Comparison of ENCODE assay signal across 11 mouse cellular contexts in genomic region chr1:58237527-58238299, GRCm38 (mm10). TPM values are rescaled to one million over a fixed set of nuclear protein-coding genes. Genes with fewer than 3 reads are reported as not detected.
DNase-seq lines count a peak whose midpoint lies in the region; ATAC-seq and TF ChIP-seq lines count a peak whose summit lies in the region.
"Had no signal": no experiment of that assay in that cellular context is flagged by ENCODE, and none has a peak within 500 bp of the region (broad histone marks: within the 10 kb centered on the region; RNA-seq: fewer than 3 reads in every experiment).

No protein-coding gene starts in this region.

- DNase-seq in heart, postnatal 0 days (ENCODE audit: low spot score), result peak; percentile 31
- no peak for DNase-seq in heart, postnatal 10 days
- DNase-seq in midbrain, postnatal 0 days (ENCODE audit: low spot score), result no peak
- DNase-seq in large intestine, adult 2 months (ENCODE audit: low read depth, low spot score), result peak; percentile 1
- DNase-seq in Muller cell, postnatal 12 days (ENCODE audit: inconsistent ontology term), result no peak
- no peak for DNase-seq in frontal cortex, adult 2 months (ENCODE audit: extremely low spot score in 1 of 2, low spot score in 1 of 2)
- DNase-seq: cerebellum, postnatal 14 days; thymus, postnatal 25 days had no signal

- no peaks in the 10 kb centered on the region for H3K27me3 ChIP-seq in heart, postnatal 0 days (ENCODE audit: control insufficient read depth, insufficient read depth, low read length)
- no peaks in the 10 kb centered on the region for H3K27me3 ChIP-seq in midbrain, postnatal 0 days (ENCODE audit: insufficient read depth, low read length)
- no peaks in the 10 kb centered on the region for H3K27me3 ChIP-seq in midbrain, embryonic 16.5 days (ENCODE audit: control insufficient read depth, insufficient read depth, low read depth, low read length)

- no peak for ATAC-seq in heart, postnatal 0 days (ENCODE audit: insufficient read depth, low read depth)
- ATAC-seq in midbrain, postnatal 0 days (ENCODE audit: low FRiP score), result 0 out of 2 replicates have a peak, but pooled peaks have one; percentile 7
- no peak for ATAC-seq in midbrain, embryonic 16.5 days

- intact Hi-C loops in heart, postnatal 10 days (cut with DNase I), result no loop called here

- H3K9ac ChIP-seq in heart, postnatal 0 days (replicated peaks; ENCODE audit: low read depth, low read length), result no peak overlapping the region
- H3K9ac ChIP-seq in midbrain, postnatal 0 days (replicated peaks; ENCODE audit: low read length, poor library complexity, severe bottlenecking), result no peak overlapping the region
- no peak overlapping the region for H3K9ac ChIP-seq in midbrain, embryonic 16.5 days (ENCODE audit: low read depth, low read length)

- H3K4me3 ChIP-seq in heart, postnatal 0 days (ENCODE audit: low read depth, low read length), result no peak overlapping the region
- no peak overlapping the region for H3K4me3 ChIP-seq in midbrain, postnatal 0 days (ENCODE audit: low read depth, low read length)
- H3K4me3 ChIP-seq in midbrain, embryonic 16.5 days (ENCODE audit: low read depth, low read length), result no peak overlapping the region

- TF ChIP-seq EP300 in heart, postnatal 0 days (IDR thresholded peaks at IDR 0.05; ENCODE audit: low read depth), result no peak

- no peak overlapping the region for H3K27ac ChIP-seq in heart, postnatal 0 days (ENCODE audit: low read depth)
- H3K27ac ChIP-seq in midbrain, postnatal 0 days (ENCODE audit: low read depth, low read length), result no peak overlapping the region
- no peak overlapping the region for H3K27ac ChIP-seq in midbrain, embryonic 16.5 days (ENCODE audit: low read length)

- TF ChIP-seq CTCF in heart, postnatal 0 days (IDR thresholded peaks at IDR 0.05; ENCODE audit: low read depth), result no peak
- TF ChIP-seq CTCF in midbrain, postnatal 0 days (IDR thresholded peaks at IDR 0.05), result no peak

- H3K4me1 ChIP-seq in heart, postnatal 0 days (ENCODE audit: control insufficient read depth, insufficient read depth), result no peaks in the 10 kb centered on the region
- H3K4me1 ChIP-seq in midbrain, postnatal 0 days (ENCODE audit: insufficient read depth, low read length), result no peaks in the 10 kb centered on the region
- no peaks in the 10 kb centered on the region for H3K4me1 ChIP-seq in midbrain, embryonic 16.5 days (ENCODE audit: control insufficient read depth, insufficient read depth, low read length)

- H3K36me3 ChIP-seq in heart, postnatal 0 days (replicated peaks; ENCODE audit: control insufficient read depth, insufficient read depth, low read length), result no peaks in the 10 kb centered on the region
- no peaks in the 10 kb centered on the region for H3K36me3 ChIP-seq in midbrain, postnatal 0 days (ENCODE audit: insufficient read depth, low read length)
- H3K36me3 ChIP-seq in midbrain, embryonic 16.5 days (ENCODE audit: control insufficient read depth, insufficient read depth, low read length), result no peaks in the 10 kb centered on the region

- H3K9me3 ChIP-seq in heart, postnatal 0 days (replicated peaks; ENCODE audit: control insufficient read depth, low read length), result no peaks in the 10 kb centered on the region
- H3K9me3 ChIP-seq in midbrain, postnatal 0 days (ENCODE audit: low read length), result no peaks in the 10 kb centered on the region
- no peaks in the 10 kb centered on the region for H3K9me3 ChIP-seq in midbrain, embryonic 16.5 days (replicated peaks; ENCODE audit: control insufficient read depth, low read length, poor library complexity, severe bottlenecking)

- H3K4me2 ChIP-seq in heart, postnatal 0 days (ENCODE audit: low read depth, low read length), result no peak overlapping the region
- H3K4me2 ChIP-seq in midbrain, postnatal 0 days (ENCODE audit: low read depth, low read length, poor library complexity, severe bottlenecking), result no peak overlapping the region
- no peak overlapping the region for H3K4me2 ChIP-seq in midbrain, embryonic 16.5 days (ENCODE audit: low read length)

- 70% methylated on average over 4 of the region's 4 CpGs for WGBS in heart, postnatal 0 days
- WGBS in midbrain, postnatal 0 days, result 78% methylated on average over 4 of the region's 4 CpGs
- 84% methylated on average over 4 of the region's 4 CpGs for WGBS in midbrain, embryonic 16.5 days
- WGBS in large intestine, adult 2 months, result 61% methylated on average over 4 of the region's 4 CpGs

RNA-seq across cellular contexts. Expression of gene Aox4, which starts 27.5 kb away (rescaled TPM):
- not detected in 2 replicates for total RNA-seq in heart, postnatal 0 days (2014; rRNA removed; ENCODE audit: low replicate concordance)
- polyA plus RNA-seq in heart, postnatal 0 days (2015; fragmentation: Nextera tagmentation; extraction: Ambion mirVana), result not detected in 2 replicates
- total RNA-seq in heart, postnatal 10 days (2021), result not detected
- total RNA-seq in midbrain, postnatal 0 days (2014; rRNA removed), result 0.05 and 0.71 TPM in 2 replicates
- 0.21 and 0.45 TPM in 2 replicates for polyA plus RNA-seq in midbrain, postnatal 0 days (2015; fragmentation: Nextera tagmentation; extraction: Ambion mirVana)
- 0.28 and 0.53 TPM in 2 replicates for polyA plus RNA-seq in midbrain, embryonic 16.5 days (2015; fragmentation: Nextera tagmentation; extraction: Ambion mirVana)
- polyA plus RNA-seq in large intestine, adult 2 months (2012; rRNA removed), result not detected in 2 replicates
- polyA plus RNA-seq in frontal cortex, adult 2 months (2012; rRNA removed), result 0.55 and 1.2 TPM in 2 replicates
- total RNA-seq: heart, postnatal 14 days; megakaryocyte, adult 5-6 weeks had no signal

RNA-seq across cellular contexts. Expression of gene Aox2, which starts 40.4 kb away (rescaled TPM):
- total RNA-seq in heart, postnatal 0 days (2014; rRNA removed; ENCODE audit: low replicate concordance), result 0.08 TPM in 1 of 2 replicates, not detected in the other
- polyA plus RNA-seq in heart, postnatal 0 days (2015; fragmentation: Nextera tagmentation; extraction: Ambion mirVana), result not detected in 2 replicates
- total RNA-seq in heart, postnatal 10 days (2021), result under 1 TPM; 0.05 TPM
- total RNA-seq in midbrain, postnatal 0 days (2014; rRNA removed), result 0.16 TPM in 1 of 2 replicates, not detected in the other
- polyA plus RNA-seq in midbrain, postnatal 0 days (2015; fragmentation: Nextera tagmentation; extraction: Ambion mirVana), result 0.05 TPM in 1 of 2 replicates, not detected in the other
- 0.03 and 0.05 TPM in 2 replicates for polyA plus RNA-seq in midbrain, embryonic 16.5 days (2015; fragmentation: Nextera tagmentation; extraction: Ambion mirVana)
- polyA plus RNA-seq in large intestine, adult 2 months (2012; rRNA removed), result 0.01 TPM in 2 replicates
- polyA plus RNA-seq in frontal cortex, adult 2 months (2012; rRNA removed), result 0.02 and 0.32 TPM in 2 replicates

Comparison
In these comparisons a context has a peak if more than half of its experiments do, and no peak if none do; other contexts are left out.
1. DNase-seq: peak in heart, postnatal 0 days (single experiment) and large intestine, adult 2 months (single experiment); none in heart, postnatal 10 days (0 of 2), midbrain, postnatal 0 days (single experiment), Muller cell, postnatal 12 days (single experiment) and frontal cortex, adult 2 months (0 of 2).